Mouse (Mus musculus): Measurements from ENCODE around the gene Gipc3.
A peak's percentile ranks its signal among the peaks of the same experiment; 100 is the strongest.

Gipc3 gene

DNA sequence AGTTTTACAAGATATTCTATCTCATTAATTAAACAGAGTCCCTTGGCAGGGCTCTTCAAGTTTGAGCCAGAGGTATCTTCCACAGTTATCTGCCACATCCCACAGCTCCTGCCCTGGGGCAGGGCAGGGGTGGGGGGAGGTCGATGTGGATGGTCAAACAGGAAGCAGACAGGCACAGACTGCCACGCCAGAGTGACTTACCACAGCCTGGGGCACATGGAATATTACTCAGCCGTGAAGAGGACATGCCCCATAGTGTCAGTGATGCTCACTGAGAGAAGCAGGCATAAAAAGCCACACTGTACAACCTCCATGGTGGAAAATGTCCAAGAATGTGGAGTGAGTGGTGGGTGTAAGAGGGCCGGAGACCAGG lies 2.1 kb upstream of the Gipc3 start:
- peak in 1 of 2 experiments; percentile 41 for DNase-seq

DNA sequence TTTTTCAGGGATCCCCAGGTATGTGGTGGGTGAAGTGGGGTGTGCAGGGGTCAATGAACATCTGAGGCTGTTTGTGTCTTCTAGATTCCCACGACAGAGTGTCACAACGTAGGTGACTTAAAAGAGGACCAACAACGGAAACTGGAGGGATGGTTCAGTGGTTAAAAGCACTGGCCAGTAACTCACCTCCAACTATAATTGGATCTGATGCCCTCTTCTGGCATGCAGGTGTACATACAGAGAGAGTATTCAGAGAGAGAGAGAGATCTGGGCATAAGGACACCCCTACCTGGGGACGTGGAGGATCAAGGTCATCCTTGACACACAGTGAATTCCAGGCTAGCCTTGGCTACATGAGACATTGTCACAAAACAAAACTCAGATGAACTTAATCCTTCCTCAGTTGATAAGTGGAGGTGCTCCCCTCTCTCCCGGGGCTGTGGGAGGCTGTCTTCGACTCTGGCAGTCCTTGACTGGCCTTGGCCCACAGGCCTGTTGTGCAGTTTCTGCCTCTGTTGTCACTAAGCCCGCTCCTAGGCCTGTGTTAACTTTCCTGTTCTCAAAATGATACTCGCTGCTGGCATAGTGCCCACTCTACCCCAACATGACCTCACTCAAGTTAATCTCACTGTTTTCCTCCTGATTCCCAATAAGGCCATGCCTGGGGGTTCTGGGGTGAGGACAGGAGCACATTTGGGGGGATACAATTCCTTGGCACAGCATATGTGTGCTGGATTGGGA lies 1.5 kb upstream of the Gipc3 start:
- peak in 1 of 2 experiments; percentile 60 for DNase-seq

GRCm38 (mm10) chr10:81341333-81341949 lies 1.6 kb downstream of the Gipc3 start:
- DNase-seq = peak; percentile 74 to 89

GRCm38 (mm10) chr10:81340551-81341332 lies 2.3 kb downstream of the Gipc3 start:
- peak in 1 of 2 experiments; percentile 44 for DNase-seq

GRCm38 (mm10) chr10:81336558-81336957 lies 6.5 kb downstream of the Gipc3 start:
- DNase-seq = no peak

- no peak for DNase-seq
These were observed 7.4 kb downstream of the Gipc3 start for GRCm38 (mm10) chr10:81335393-81336340.

- DNase-seq = no peak
These were observed 8.7 kb downstream of the Gipc3 start for GRCm38 (mm10) chr10:81334324-81334723.

- DNase-seq = no peak
These were observed 10.8 kb downstream of the Gipc3 start for GRCm38 (mm10) chr10:81332277-81332676.

- peak; percentile 67 to 79 for DNase-seq
These were observed 13.1 kb downstream of the Gipc3 start for GRCm38 (mm10) chr10:81330007-81330406.

- DNase-seq = peak in 1 of 2 experiments; percentile 62
These were observed 13.7 kb downstream of the Gipc3 start for GRCm38 (mm10) chr10:81329194-81329975.

DNA sequence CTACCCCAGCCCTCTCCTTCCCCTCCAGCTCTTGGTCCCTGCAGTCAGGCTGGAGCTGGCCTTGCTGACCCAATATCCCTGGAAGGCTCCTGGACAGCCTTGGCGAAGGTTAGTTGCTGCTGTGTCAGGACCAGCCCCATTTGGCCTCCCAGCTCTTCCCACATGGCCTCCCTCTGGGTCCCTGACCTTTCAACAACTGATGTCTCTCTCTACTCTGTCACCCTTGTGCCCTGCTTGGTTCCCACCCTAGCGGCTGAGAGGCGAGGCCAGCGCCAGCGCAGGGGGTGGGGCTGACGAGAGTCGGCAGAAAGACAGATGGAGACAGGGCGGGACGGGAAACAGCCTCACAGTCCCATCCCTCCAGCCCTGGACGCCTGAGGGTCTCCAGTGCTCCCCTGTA lies 14.7 kb downstream of the Gipc3 start, which contains the start of gene Tbxa2r:
Gene Tbxa2r (plus strand): TSS at position 346 of the 400 bp plus-strand sequence.
- DNase-seq = peak; percentile 71 to 89

GRCm38 (mm10) chr10:81327959-81328358 lies 15.1 kb downstream of the Gipc3 start:
- peak; percentile 58 to 87 for DNase-seq

DNA sequence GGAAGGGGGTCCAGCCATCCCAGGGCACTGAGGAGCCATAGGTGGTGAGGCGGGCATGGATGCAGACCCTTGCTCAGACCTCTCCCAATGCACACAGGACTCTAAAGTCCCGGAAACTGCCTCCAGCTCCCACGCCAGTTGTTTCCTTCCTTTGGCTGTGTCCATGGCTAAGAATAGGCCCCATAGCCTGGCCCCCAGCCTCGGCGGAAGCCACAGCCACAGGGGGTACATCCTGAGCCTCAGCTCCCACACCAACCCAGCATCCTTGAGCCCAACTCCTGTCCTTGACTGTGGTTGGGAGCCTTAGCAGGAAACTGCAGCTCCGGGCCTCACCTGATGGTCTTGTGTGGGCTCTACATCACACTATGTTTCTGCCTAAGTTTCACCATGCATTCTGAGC lies 16.2 kb downstream of the Gipc3 start:
- DNase-seq = peak; percentile 63 to 91

DNA sequence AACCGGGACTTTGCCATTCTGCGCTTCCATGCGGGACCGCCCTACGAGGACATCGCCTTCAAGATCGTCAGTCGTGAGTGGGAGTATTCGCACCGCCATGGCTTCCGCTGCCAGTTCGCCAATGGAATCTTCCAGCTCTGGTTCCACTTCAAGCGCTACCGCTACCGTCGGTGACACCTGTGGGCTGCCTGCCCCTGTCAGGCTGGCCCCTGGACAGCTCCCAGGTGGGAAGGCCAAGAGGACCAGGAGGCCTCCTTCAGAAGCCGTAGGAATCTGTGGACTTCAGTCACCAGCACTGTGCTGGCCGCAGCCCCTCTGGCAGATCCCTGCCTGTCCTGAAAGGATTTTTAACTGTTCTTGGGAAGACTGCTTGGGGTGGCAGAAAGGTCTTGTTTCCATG lies 17.3 kb downstream of the Gipc3 start:
- peak in 1 of 2 experiments; percentile 43 for DNase-seq

- peak in 1 of 2 experiments; percentile 51 for DNase-seq
These were observed 17.9 kb downstream of the Gipc3 start for GRCm38 (mm10) chr10:81325176-81325575.

DNA sequence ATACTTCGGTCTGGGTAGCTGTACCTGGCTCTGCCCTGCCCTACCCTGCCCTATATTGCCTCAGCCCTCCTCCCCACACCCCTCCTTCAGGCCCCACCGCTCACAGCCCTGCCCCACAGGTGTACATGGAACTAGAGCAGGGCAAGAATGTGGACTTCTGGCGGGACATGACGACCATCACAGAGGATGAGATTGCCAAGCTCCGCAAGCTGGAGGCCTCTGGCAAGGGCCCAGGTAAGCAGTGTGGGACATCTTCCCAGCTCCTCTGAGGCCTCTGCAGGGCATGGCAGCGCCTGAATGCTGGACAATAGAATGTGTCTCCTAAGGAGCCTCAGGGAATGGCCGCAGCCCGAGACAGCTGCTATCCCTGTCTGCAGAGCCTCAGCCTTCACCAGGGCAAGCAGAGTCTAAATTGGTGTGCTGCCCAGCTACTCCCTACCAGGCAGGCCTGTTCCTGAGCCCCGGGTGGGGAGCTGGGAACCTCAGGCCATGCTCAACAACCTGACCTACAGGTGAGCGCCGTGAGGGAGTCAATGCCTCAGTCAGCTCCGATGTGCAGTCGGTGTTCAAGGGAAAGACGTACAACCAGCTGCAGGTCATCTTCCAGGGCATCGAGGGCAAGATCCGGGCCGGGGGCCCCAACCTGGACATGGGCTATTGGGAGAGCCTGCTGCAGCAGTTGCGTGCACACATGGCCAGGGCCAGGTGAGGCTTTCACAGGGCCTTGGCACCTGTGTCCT lies 19.1 kb downstream of the Gipc3 start:
- no peak for DNase-seq

GRCm38 (mm10) chr10:81323141-81323775 lies 19.8 kb downstream of the Gipc3 start:
- DNase-seq = peak in 1 of 2 experiments; percentile 47

- peak in 1 of 2 experiments; percentile 65 for DNase-seq
These were observed 20.6 kb downstream of the Gipc3 start for GRCm38 (mm10) chr10:81322444-81322843.

DNA sequence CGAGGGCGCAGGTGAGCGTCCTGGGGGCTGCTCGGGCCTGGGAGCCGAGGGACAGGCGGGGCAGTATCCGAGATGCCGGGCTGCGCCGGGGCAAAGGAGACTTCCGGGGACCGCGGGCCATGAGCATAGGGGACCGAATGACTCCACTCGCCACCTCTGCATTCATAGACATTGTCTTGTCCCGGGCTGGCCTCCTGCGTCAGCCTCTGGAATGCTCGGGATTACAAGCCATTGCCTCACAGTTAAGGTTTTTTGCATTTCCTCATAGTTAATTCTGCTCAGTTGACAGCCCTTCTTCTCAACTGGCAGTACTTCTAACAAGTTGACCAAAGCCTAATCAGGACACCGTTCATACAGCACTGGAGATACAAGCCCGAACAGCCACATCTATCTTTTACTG lies 21.6 kb downstream of the Gipc3 start:
- DNase-seq = no peak
